Mouse (Mus musculus): ENCODE measurements around the gene Tnpo1.

DNA sequence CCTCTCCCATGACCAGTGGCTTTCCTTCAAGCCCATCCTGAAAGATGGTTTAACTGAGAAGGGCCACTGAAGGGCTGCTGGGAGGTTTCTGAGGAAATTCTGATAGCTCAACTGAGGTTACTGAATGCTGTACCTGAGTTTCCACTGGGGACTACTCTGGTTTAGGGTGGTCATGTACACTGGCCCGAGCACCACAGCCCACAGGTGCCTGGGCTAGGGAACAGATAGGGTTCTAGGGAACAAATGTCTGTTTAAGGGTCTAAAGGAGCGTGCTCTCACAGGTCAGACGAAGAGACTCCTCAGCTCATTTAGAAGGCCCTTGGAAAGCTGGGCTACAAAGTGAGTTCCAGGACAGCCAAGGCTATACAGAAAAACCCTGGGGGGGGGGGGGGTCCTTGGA is 91.5 kb downstream of the Tnpo1 start:
- no peak for TF ChIP-seq CTCF (IDR thresholded peaks at IDR 0.05; ENCODE audit: low read depth)
- TF ChIP-seq EP300 (IDR thresholded peaks at IDR 0.05; ENCODE audit: low read depth) = no peak
